Mouse (Mus musculus): ENCODE measurements around the gene Gm10134. TPM values are rescaled to one million over a fixed set of nuclear protein-coding genes. Genes with fewer than 3 reads are reported as not detected.

Gm10134 gene
- total RNA-seq (2012; rRNA removed) (not detected in 2 replicates), total RNA-seq (2014; rRNA removed) (not detected in 2 replicates), polyA plus RNA-seq (2012; ENCODE audit: insufficient read length, low read depth) (not detected in 2 replicates)

DNA sequence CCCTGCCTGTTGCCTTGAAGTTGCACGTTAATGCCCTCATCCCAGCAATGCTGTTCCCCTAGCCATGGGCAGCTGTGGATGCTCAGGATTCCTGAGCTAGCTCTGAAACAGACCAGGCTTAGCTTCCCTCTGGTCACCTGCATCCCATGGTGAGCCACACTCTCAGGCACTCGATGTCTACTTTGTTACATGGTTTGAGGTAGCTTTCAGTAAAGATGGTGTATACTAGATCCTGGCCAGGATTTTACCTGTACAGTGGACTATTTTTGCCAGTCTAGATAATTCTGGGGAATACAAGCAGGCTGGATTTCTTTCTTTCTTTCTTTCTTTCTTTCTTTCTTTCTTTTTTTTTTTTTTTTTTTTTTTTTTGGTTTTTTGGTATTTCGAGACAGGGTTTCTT lies at the start of gene Gm10134:
TSS of gene Gm10134 (plus strand) at position 301 of the 400 bp plus-strand sequence.
- Histone ChIP-seq H3K4me1 (ENCODE audit: control insufficient read depth in 1 of 2, insufficient read depth in 2 of 2) (no peaks in the 10 kb centered on the region; a peak in 1 of 4 replicates), H3K4me2 (ENCODE audit: insufficient read depth, low read depth, poor library complexity, severe bottlenecking) (no peak within 1 kb of the TSS), H3K36me3 (replicated peaks in 1 of 2; ENCODE audit: control insufficient read depth in 1 of 2, insufficient read depth in 1 of 2, low read length in 1 of 2) (no peaks in the 10 kb centered on the region), H3K27me3 (replicated peaks) (peaks cover 86% of the 10 kb centered on the region), H3K27ac (ENCODE audit: insufficient read depth, low read depth) (no peak within 1 kb of the TSS), H3K9ac (ENCODE audit: insufficient read depth, low read depth) (no peak within 1 kb of the TSS), H3K9me3 (replicated peaks; ENCODE audit: low read length) (no peaks in the 10 kb centered on the region), H3K79me2 (replicated peaks; ENCODE audit: control insufficient read depth, extremely low read depth, insufficient read depth, poor library complexity, severe bottlenecking) (no peaks in the 10 kb centered on the region), H3K4me3 (replicated peaks in 1 of 3; ENCODE audit: low read depth in 2 of 3, low read length in 2 of 3, poor library complexity in 1 of 3) (no peak within 1 kb of the TSS)
- DNase-seq (ENCODE audit: extremely low read depth) = no peak
- no peak for TF ChIP-seq MEF2A (IDR thresholded peaks at IDR 0.05; ENCODE audit: borderline replicate concordance, low read depth, low read length)
- TF ChIP-seq POLR2AphosphoS2 (IDR thresholded peaks at IDR 0.05; ENCODE audit: low read depth, low read length) = no peak
- no peak for TF ChIP-seq NRF1 (IDR thresholded peaks at IDR 0.05; ENCODE audit: low read depth, low read length)
- no peak for TF ChIP-seq ETS1 (conservative IDR thresholded peaks at IDR 0.05; ENCODE audit: low read depth, low read length)
- TF ChIP-seq SIN3A (IDR thresholded peaks at IDR 0.05; ENCODE audit: low read length) = no peak
- no peak for TF ChIP-seq E2F4 (IDR thresholded peaks at IDR 0.05; ENCODE audit: insufficient replicate concordance, low read depth, low read length)
- TF ChIP-seq CHD2 (IDR thresholded peaks at IDR 0.05; ENCODE audit: low read length) = no peak
- TF ChIP-seq MAX (IDR thresholded peaks at IDR 0.05; ENCODE audit: low read length) = no peak
- TF ChIP-seq USF1 (IDR thresholded peaks at IDR 0.05; ENCODE audit: low read depth, low read length) = no peak
- TF ChIP-seq UBTF (IDR thresholded peaks at IDR 0.05; ENCODE audit: low read depth, low read length) = no peak
- TF ChIP-seq ZC3H11A (IDR thresholded peaks at IDR 0.05; ENCODE audit: low read depth, low read length) = no peak
- in situ Hi-C loops (cut with MboI; ENCODE audit: low pct_ligation_motif_present, low pct_unique_long_range_greater_than_20kb, low sequenced_read_pairs) = no loop called here
- dilution Hi-C loops (cut with MboI; ENCODE audit: extremely low pct_ligation_motif_present, extremely low pct_unique_long_range_greater_than_20kb, low sequenced_read_pairs) = no loop called here

DNA sequence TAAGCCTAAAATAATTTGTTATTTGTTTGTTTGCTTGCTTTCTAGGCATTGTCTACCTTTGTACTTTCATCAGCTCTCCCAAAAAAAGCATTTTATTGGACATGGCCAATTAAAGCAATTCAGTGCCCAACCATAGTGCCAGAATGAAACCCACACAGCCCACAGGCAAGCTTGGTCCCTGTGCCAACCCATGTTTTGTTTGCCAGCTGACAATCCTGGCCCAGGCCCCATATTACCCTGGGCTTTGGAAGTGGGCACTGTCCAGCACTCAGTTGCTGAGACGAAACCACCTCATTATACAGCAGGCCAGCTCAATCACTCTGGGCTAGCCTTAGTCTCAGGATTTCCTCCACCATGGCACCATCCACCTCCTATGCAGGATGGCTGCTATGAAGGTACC lies 49.3 kb upstream of the Gm10134 start:
- dilution Hi-C loops (cut with MboI; ENCODE audit: extremely low pct_ligation_motif_present, extremely low pct_unique_long_range_greater_than_20kb, low sequenced_read_pairs) (no loop called here), in situ Hi-C loops (cut with MboI; ENCODE audit: low pct_ligation_motif_present, low pct_unique_long_range_greater_than_20kb, low sequenced_read_pairs) (no loop called here)
- no peak overlapping the region for H3K4me3 ChIP-seq (replicated peaks in 1 of 3; ENCODE audit: low read depth in 2 of 3, low read length in 2 of 3, poor library complexity in 1 of 3)

DNA sequence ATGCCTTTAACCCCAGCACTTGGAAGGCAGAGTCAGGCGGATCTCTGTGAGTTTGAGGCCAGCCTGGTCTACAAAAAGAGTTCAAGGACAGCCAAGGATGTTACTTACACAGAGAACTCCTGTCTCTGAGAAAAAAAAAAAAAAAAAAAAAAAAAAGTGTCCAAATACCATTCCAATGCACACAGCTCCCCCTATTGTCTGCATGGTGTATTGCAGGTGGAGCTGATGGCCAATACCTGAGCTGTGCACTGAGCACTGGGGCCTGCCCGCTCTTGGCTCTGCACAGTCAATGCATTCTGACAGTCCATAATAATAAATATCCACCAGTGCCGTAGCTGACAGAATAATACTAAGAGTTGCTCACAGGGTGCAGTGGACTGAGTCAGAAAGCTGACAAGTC lies 42.0 kb upstream of the Gm10134 start:
- H3K9ac ChIP-seq (ENCODE audit: insufficient read depth, low read depth) = no peak overlapping the region

More for the DNA sequence above, 49.3 kb upstream of the Gm10134 start:
- Histone ChIP-seq H3K27ac (ENCODE audit: insufficient read depth, low read depth) (no peak overlapping the region), H3K79me2 (replicated peaks; ENCODE audit: control insufficient read depth, extremely low read depth, insufficient read depth, poor library complexity, severe bottlenecking) (no peaks in the 10 kb centered on the region), H3K4me1 (ENCODE audit: control insufficient read depth in 1 of 2, insufficient read depth in 2 of 2) (no peaks in the 10 kb centered on the region), H3K9ac (ENCODE audit: insufficient read depth, low read depth) (no peak overlapping the region), H3K36me3 (replicated peaks in 1 of 2; ENCODE audit: control insufficient read depth in 1 of 2, insufficient read depth in 1 of 2, low read length in 1 of 2) (no peaks in the 10 kb centered on the region), H3K27me3 (replicated peaks) (peaks cover 71% of the 10 kb centered on the region), H3K9me3 (replicated peaks; ENCODE audit: low read length) (no peaks in the 10 kb centered on the region), H3K4me2 (ENCODE audit: insufficient read depth, low read depth, poor library complexity, severe bottlenecking) (no peak overlapping the region)
- no peak for DNase-seq (ENCODE audit: extremely low read depth)
- no peak for TF ChIP-seq ETS1 (conservative IDR thresholded peaks at IDR 0.05; ENCODE audit: low read depth, low read length)

More for the DNA sequence above, 42.0 kb upstream of the Gm10134 start:
- DNase-seq (ENCODE audit: extremely low read depth) = peak; percentile 79
- Histone ChIP-seq H3K27ac (ENCODE audit: insufficient read depth, low read depth) (no peak overlapping the region), H3K36me3 (replicated peaks in 1 of 2; ENCODE audit: control insufficient read depth in 1 of 2, insufficient read depth in 1 of 2, low read length in 1 of 2) (peaks cover 0 to 2% of the 10 kb centered on the region in 2 experiments), H3K27me3 (replicated peaks) (peaks cover 62% of the 10 kb centered on the region), H3K4me1 (ENCODE audit: control insufficient read depth in 1 of 2, insufficient read depth in 2 of 2) (peaks cover 5 to 10% of the 10 kb centered on the region in 2 experiments), H3K9me3 (replicated peaks; ENCODE audit: low read length) (no peaks in the 10 kb centered on the region), H3K79me2 (replicated peaks; ENCODE audit: control insufficient read depth, extremely low read depth, insufficient read depth, poor library complexity, severe bottlenecking) (peaks cover 9% of the 10 kb centered on the region), H3K4me3 (replicated peaks in 1 of 3; ENCODE audit: low read depth in 2 of 3, low read length in 2 of 3, poor library complexity in 1 of 3) (no peak overlapping the region), H3K4me2 (ENCODE audit: insufficient read depth, low read depth, poor library complexity, severe bottlenecking) (no peak overlapping the region)
- TF ChIP-seq CTCF (conservative IDR thresholded peaks at IDR 0.05 in 1 of 2, IDR thresholded peaks at IDR 0.05 in 1 of 2; ENCODE audit: low read depth in 2 of 2, low read length in 2 of 2) (peak; percentile 84 to 93), RAD21 (IDR thresholded peaks at IDR 0.05; ENCODE audit: low read depth, low read length) (peak; percentile 67), UBTF (IDR thresholded peaks at IDR 0.05; ENCODE audit: low read depth, low read length) (peak; percentile 64; the same call in 1 of the 2 replicates), EP300 (IDR thresholded peaks at IDR 0.05; ENCODE audit: low read length) (no peak), ZNF384 (IDR thresholded peaks at IDR 0.05; ENCODE audit: low read depth, low read length) (peak; percentile 100), SMC3 (IDR thresholded peaks at IDR 0.05; ENCODE audit: low read depth, low read length) (peak; percentile 37; the same call in 1 of the 2 replicates), NRF1 (IDR thresholded peaks at IDR 0.05; ENCODE audit: low read depth, low read length) (no peak)
- in situ Hi-C loops (cut with MboI; ENCODE audit: low pct_ligation_motif_present, low pct_unique_long_range_greater_than_20kb, low sequenced_read_pairs) = no loop called here
- dilution Hi-C loops (cut with MboI; ENCODE audit: extremely low pct_ligation_motif_present, extremely low pct_unique_long_range_greater_than_20kb, low sequenced_read_pairs) = no loop called here
